ENCODE assay signal across 9 mouse cellular contexts in genomic region chr14:37276728-37277695, GRCm38 (mm10).
DNase-seq lines count a peak whose midpoint lies in the region; ATAC-seq and TF ChIP-seq lines count a peak whose summit lies in the region.
"Had no signal": no experiment of that assay in that cellular context is flagged by ENCODE, and none has a peak within 500 bp of the region (broad histone marks: within the 10 kb centered on the region; RNA-seq: fewer than 3 reads in every experiment).

No protein-coding gene starts in this region.

- H3K79me2 ChIP-seq in liver, adult 2 months (ENCODE audit: control insufficient read depth, insufficient read depth, low read length) = no peaks in the 10 kb centered on the region

- peak; percentile 68 for DNase-seq in liver, adult 2 months (ENCODE audit: extremely low read depth, low read depth, low spot score)
- DNase-seq in brain, adult 2 months (ENCODE audit: low read depth, low spot score) = peak; percentile 67
- peak; percentile 37 to 54 for DNase-seq in left cerebral cortex, adult 18-20 months (ENCODE audit: low spot score in 2 of 2)
- DNase-seq in right cerebral cortex, postnatal 36 days (ENCODE audit: low spot score in 2 of 2) = peak; percentile 11 to 34
- no peak for DNase-seq in T-cell, adult 2 months (ENCODE audit: low spot score)

- H3K4me2 ChIP-seq in liver, embryonic 12.5 days = no peak overlapping the region
- H3K4me2 ChIP-seq: embryonic facial prominence, embryonic 15.5 days; limb, embryonic 13.5 days had no signal

- no peak for ATAC-seq in liver, embryonic 12.5 days

- no peaks in the 10 kb centered on the region for H3K4me1 ChIP-seq in liver, adult 2 months (ENCODE audit: control insufficient read depth, insufficient read depth, low read length)
- H3K4me1 ChIP-seq in liver, embryonic 12.5 days = no peaks in the 10 kb centered on the region
- no peaks in the 10 kb centered on the region for H3K4me1 ChIP-seq in cortical plate, adult 2 months (ENCODE audit: control insufficient read depth, insufficient read depth, low read length)
- H3K4me1 ChIP-seq: embryonic facial prominence, embryonic 15.5 days; limb, embryonic 13.5 days had no signal

- H3K27me3 ChIP-seq in liver, adult 2 months (ENCODE audit: control insufficient read depth, insufficient read depth, low read length) = no peaks in the 10 kb centered on the region
- H3K27me3 ChIP-seq in liver, embryonic 12.5 days (replicated peaks) = no peaks in the 10 kb centered on the region
- H3K27me3 ChIP-seq: embryonic facial prominence, embryonic 15.5 days; limb, embryonic 13.5 days had no signal

- H3K36me3 ChIP-seq in liver, adult 2 months (ENCODE audit: control insufficient read depth, insufficient read depth, low read length) = no peaks in the 10 kb centered on the region
- no peaks in the 10 kb centered on the region for H3K36me3 ChIP-seq in liver, embryonic 12.5 days
- H3K36me3 ChIP-seq: embryonic facial prominence, embryonic 15.5 days; limb, embryonic 13.5 days had no signal

- H3K9me3 ChIP-seq in liver, embryonic 12.5 days (replicated peaks) = no peaks in the 10 kb centered on the region
- H3K9me3 ChIP-seq: embryonic facial prominence, embryonic 15.5 days; limb, embryonic 13.5 days had no signal

- WGBS in liver, adult 2 months = 52% methylated on average over 7 of the region's 7 CpGs
- 25% methylated on average over 7 of the region's 7 CpGs for WGBS in liver, embryonic 12.5 days (ENCODE audit: insufficient replicate concordance)

- TF ChIP-seq CTCF in liver, adult 2 months (IDR thresholded peaks at IDR 0.05; ENCODE audit: low read depth, low read length) = peak; percentile 25; the same call in 1 of the 2 replicates
- peak; percentile 55 for TF ChIP-seq CTCF in cortical plate, adult 2 months (IDR thresholded peaks at IDR 0.05; ENCODE audit: extremely low read depth, insufficient read depth, low read length)

- TF ChIP-seq POLR2A in liver, adult 2 months (IDR thresholded peaks at IDR 0.05; ENCODE audit: extremely low read depth, insufficient read depth, low read length) = no peak
- TF ChIP-seq POLR2A in cortical plate, adult 2 months (IDR thresholded peaks at IDR 0.05; ENCODE audit: extremely low read depth, insufficient read depth, low read length) = no peak

- no peak overlapping the region for H3K4me3 ChIP-seq in liver, adult 2 months (ENCODE audit: insufficient read depth, low read depth, low read length)
- no peak overlapping the region for H3K4me3 ChIP-seq in liver, embryonic 12.5 days
- no peak overlapping the region for H3K4me3 ChIP-seq in cortical plate, adult 2 months (ENCODE audit: insufficient read depth, low read length)
- H3K4me3 ChIP-seq: embryonic facial prominence, embryonic 15.5 days; limb, embryonic 13.5 days had no signal

- H3K9ac ChIP-seq in liver, adult 2 months (ENCODE audit: low read depth, low read length) = no peak overlapping the region
- no peak overlapping the region for H3K9ac ChIP-seq in liver, embryonic 12.5 days
- H3K9ac ChIP-seq: embryonic facial prominence, embryonic 15.5 days; limb, embryonic 13.5 days had no signal

- no peak overlapping the region for H3K27ac ChIP-seq in liver, adult 2 months (replicated peaks; ENCODE audit: insufficient read depth, low read depth, low read length)
- no peak overlapping the region for H3K27ac ChIP-seq in liver, embryonic 12.5 days
- no peak overlapping the region for H3K27ac ChIP-seq in cortical plate, adult 2 months (ENCODE audit: insufficient read depth, low read length)
- H3K27ac ChIP-seq: embryonic facial prominence, embryonic 15.5 days; limb, embryonic 13.5 days had no signal
